ENCODE assay signal across 8 mouse cellular contexts in genomic region chr19:7240291-7240690, GRCm38 (mm10). TPM values are rescaled to one million over a fixed set of nuclear protein-coding genes. Genes with fewer than 3 reads are reported as not detected.
DNase-seq lines count a peak whose midpoint lies in the region; ATAC-seq lines count a peak whose summit lies in the region.

No protein-coding gene starts in this region.

- 4% methylated on average over 13 of the region's 13 CpGs for WGBS in hindbrain, embryonic 14.5 days
- 3% methylated on average over 13 of the region's 13 CpGs for WGBS in midbrain, embryonic 14.5 days

- H3K9ac ChIP-seq in hindbrain, embryonic 14.5 days: peak overlapping the region; percentile 70
- H3K9ac ChIP-seq in midbrain, embryonic 14.5 days (replicated peaks; ENCODE audit: low read length): peak overlapping the region; percentile 69

- DNase-seq in cerebellum, adult 11-12 months: peak; percentile 70
- DNase-seq in cerebellum, adult 9-11 months: no peak
- DNase-seq in spleen, adult 12 weeks (ENCODE audit: low spot score): peak; percentile 31
- DNase-seq in spleen, postnatal 14 days (ENCODE audit: low spot score in 2 of 2): no peak
- no peak for DNase-seq in hindbrain, embryonic 14.5 days (ENCODE audit: low spot score)
- DNase-seq in midbrain, embryonic 14.5 days: peak; percentile 15
- no peak for DNase-seq in retina, embryonic 14.5 days (ENCODE audit: low spot score)

- no peaks in the 10 kb centered on the region for H3K27me3 ChIP-seq in hindbrain, embryonic 14.5 days (ENCODE audit: control insufficient read depth, insufficient read depth, low read length)
- H3K27me3 ChIP-seq in midbrain, embryonic 14.5 days (ENCODE audit: control insufficient read depth, insufficient read depth, low read length): no peaks in the 10 kb centered on the region

- H3K4me3 ChIP-seq in hindbrain, embryonic 14.5 days (replicated peaks; ENCODE audit: low read length): peak overlapping the region; percentile 60
- peak overlapping the region; percentile 62 for H3K4me3 ChIP-seq in midbrain, embryonic 14.5 days (replicated peaks; ENCODE audit: low read depth, low read length)

- 0 out of 2 replicates have a peak, but pooled peaks cover 6% of the 10 kb centered on the region for H3K36me3 ChIP-seq in hindbrain, embryonic 14.5 days (replicated peaks; ENCODE audit: control insufficient read depth, insufficient read depth)
- 0 out of 2 replicates have a peak, but pooled peaks cover 6% of the 10 kb centered on the region for H3K36me3 ChIP-seq in midbrain, embryonic 14.5 days (ENCODE audit: control insufficient read depth, insufficient read depth, low read length)

- H3K9me3 ChIP-seq in hindbrain, embryonic 14.5 days (ENCODE audit: control insufficient read depth, low read length): no peaks in the 10 kb centered on the region
- no peaks in the 10 kb centered on the region for H3K9me3 ChIP-seq in midbrain, embryonic 14.5 days (ENCODE audit: control insufficient read depth, low read length)

- peaks cover 20% of the 10 kb centered on the region for H3K4me1 ChIP-seq in hindbrain, embryonic 14.5 days (replicated peaks; ENCODE audit: control insufficient read depth, insufficient read depth, low read length)
- H3K4me1 ChIP-seq in midbrain, embryonic 14.5 days (ENCODE audit: control insufficient read depth, insufficient read depth, low read length): peaks cover 8% of the 10 kb centered on the region; the same call in 1 of the 2 replicates

- H3K4me2 ChIP-seq in hindbrain, embryonic 14.5 days (replicated peaks): peak overlapping the region; percentile 96
- peak overlapping the region; percentile 92 for H3K4me2 ChIP-seq in midbrain, embryonic 14.5 days (ENCODE audit: low read length)

- peak overlapping the region; percentile 82 for H3K27ac ChIP-seq in hindbrain, embryonic 14.5 days
- H3K27ac ChIP-seq in midbrain, embryonic 14.5 days (replicated peaks; ENCODE audit: low read depth, low read length): peak overlapping the region; percentile 78

- ATAC-seq in hindbrain, embryonic 14.5 days (ENCODE audit: low FRiP score): 0 out of 2 replicates have a peak, but pooled peaks have one; percentile 17
- 0 out of 2 replicates have a peak, but pooled peaks have one; percentile 1 for ATAC-seq in midbrain, embryonic 14.5 days (ENCODE audit: low FRiP score, low TSS enrichment)
- ATAC-seq in inflammation-experienced regulatory T-cells, adult 6 months: no peak

RNA-seq across cellular contexts. Expression of gene Naa40, which starts 0.7 kb away (rescaled TPM):
- 67.6 and 69.1 TPM in 2 replicates for polyA plus RNA-seq in hindbrain, embryonic 14.5 days (2014; fragmentation: Nextera tagmentation; extraction: Ambion mirVana)
- 68.6 and 77.8 TPM in 2 replicates for polyA plus RNA-seq in midbrain, embryonic 14.5 days (2014; fragmentation: Nextera tagmentation; extraction: Ambion mirVana)
- polyA plus RNA-seq in inflammation-experienced regulatory T-cells, adult 6 months (2017; shearing (Covaris generic)): 10 to 100 TPM; 21.3 to 28.4 (median 27.4) TPM

RNA-seq across cellular contexts. Expression of gene Cox8a, which starts 22.9 kb away (rescaled TPM):
- polyA plus RNA-seq in hindbrain, embryonic 14.5 days (2014; fragmentation: Nextera tagmentation; extraction: Ambion mirVana): 1,225 and 1,275 TPM in 2 replicates
- 921 and 1,195 TPM in 2 replicates for polyA plus RNA-seq in midbrain, embryonic 14.5 days (2014; fragmentation: Nextera tagmentation; extraction: Ambion mirVana)
- polyA plus RNA-seq in inflammation-experienced regulatory T-cells, adult 6 months (2017; shearing (Covaris generic)): 100 to 1,000 TPM; 284 to 445 (median 299) TPM

RNA-seq across cellular contexts. Expression of gene Rcor2, which starts 26.8 kb away (rescaled TPM):
- polyA plus RNA-seq in hindbrain, embryonic 14.5 days (2014; fragmentation: Nextera tagmentation; extraction: Ambion mirVana): 12.0 and 13.4 TPM in 2 replicates
- polyA plus RNA-seq in midbrain, embryonic 14.5 days (2014; fragmentation: Nextera tagmentation; extraction: Ambion mirVana): 23.1 and 26.6 TPM in 2 replicates
- polyA plus RNA-seq in inflammation-experienced regulatory T-cells, adult 6 months (2017; shearing (Covaris generic)): not detected

RNA-seq across cellular contexts. Expression of gene Otub1, which starts 34.2 kb away (rescaled TPM):
- polyA plus RNA-seq in hindbrain, embryonic 14.5 days (2014; fragmentation: Nextera tagmentation; extraction: Ambion mirVana): 231 and 234 TPM in 2 replicates
- 244 and 263 TPM in 2 replicates for polyA plus RNA-seq in midbrain, embryonic 14.5 days (2014; fragmentation: Nextera tagmentation; extraction: Ambion mirVana)
- 100 to 1,000 TPM; 164 to 183 (median 169) TPM for polyA plus RNA-seq in inflammation-experienced regulatory T-cells, adult 6 months (2017; shearing (Covaris generic))

Comparison
In these comparisons a context has a peak if more than half of its experiments do, and no peak if none do; other contexts are left out.
1. DNase-seq: peak in cerebellum, adult 11-12 months (single experiment), spleen, adult 12 weeks (single experiment) and midbrain, embryonic 14.5 days (single experiment); none in cerebellum, adult 9-11 months (single experiment), spleen, postnatal 14 days (0 of 2), hindbrain, embryonic 14.5 days (single experiment) and retina, embryonic 14.5 days (single experiment).